Mouse (Mus musculus) intestine, embryonic 14.5 days (tissue): ENCODE results near the gene Mgat2. TPM values are rescaled to one million over a fixed set of nuclear protein-coding genes. Genes with fewer than 3 reads are reported as not detected.

ENCODE experiments used
- ATAC-seq: fragments of 200-750 bp; cut with Nextera tagmentation; replicated peaks from 2 replicates; pipeline ENCODE4 v1.8.0; 2017; ENCODE audit warnings: low read depth, moderate number of reproducible peaks, moderate TSS enrichment, moderate library complexity; ENCODE audit not compliant: low FRiP score, low TSS enrichment
- DNase-seq: peaks from one replicate; pipeline ENCODE4 v3.0.0-alpha.2; 2018; ENCODE audit warnings: low spot score
- H3K27ac ChIP-seq: fragments of 300-500 bp; sonication (generic); 2 replicates; pipeline ENCODE4 v1.5.1; 2014; ENCODE audit warnings: low read depth, mild to moderate bottlenecking, control low read depth
- H3K27me3 ChIP-seq: fragments of 300-500 bp; sonication (generic); replicated peaks from 2 replicates; pipeline ENCODE4 v1.6.1; 2014; ENCODE audit warnings: low read length, control low read depth; ENCODE audit not compliant: control insufficient read depth, insufficient read depth
- H3K36me3 ChIP-seq: fragments of 300-500 bp; sonication (generic); 2 replicates; pipeline ENCODE4 v1.6.1; 2014; ENCODE audit warnings: low read length, control low read depth; ENCODE audit not compliant: control insufficient read depth, insufficient read depth
- H3K4me1 ChIP-seq: fragments of 300-500 bp; sonication (generic); replicated peaks from 2 replicates; pipeline ENCODE4 v1.6.1; 2014; ENCODE audit warnings: low read length, control low read depth, mixed read lengths; ENCODE audit not compliant: control insufficient read depth, insufficient read depth
- H3K4me2 ChIP-seq: fragments of 300-500 bp; sonication (generic); 2 replicates; pipeline ENCODE4 v1.6.1; 2014; ENCODE audit warnings: low read length
- H3K4me3 ChIP-seq: fragments of 300-500 bp; sonication (generic); 2 replicates; pipeline ENCODE4 v1.5.1; 2014; ENCODE audit warnings: low read depth, low read length, control low read depth, mixed read lengths
- H3K9ac ChIP-seq: fragments of 300-500 bp; sonication (generic); 2 replicates; pipeline ENCODE4 v1.6.1; 2014; ENCODE audit warnings: mild to moderate bottlenecking, low read length
- H3K9me3 ChIP-seq: fragments of 300-500 bp; sonication (generic); 2 replicates; pipeline ENCODE4 v1.6.1; 2016; ENCODE audit warnings: low read length, control low read depth; ENCODE audit not compliant: control insufficient read depth
- WGBS: fragments of 180-500 bp; shearing (Covaris S2); extraction: QIAGEN DNeasy Blood & Tissue Kit; methylation state at CpG from one replicate; pipeline ENCODE4 v1.1.7; 2014; 5-methylcytosine and 5-hydroxymethylcytosine counted together
- polyA plus RNA-seq: library from polyadenylated mRNA; unstranded; fragments of >200 nt; fragmentation: Nextera tagmentation; extraction: Ambion mirVana; gene quantifications from 2 replicates; pipeline ENCODE4 v1.2.1, GENCODE M21; 2014

Mgat2 gene
- polyA plus RNA-seq, 1 experiment from 2014 or later = 49.4 TPM

DNA sequence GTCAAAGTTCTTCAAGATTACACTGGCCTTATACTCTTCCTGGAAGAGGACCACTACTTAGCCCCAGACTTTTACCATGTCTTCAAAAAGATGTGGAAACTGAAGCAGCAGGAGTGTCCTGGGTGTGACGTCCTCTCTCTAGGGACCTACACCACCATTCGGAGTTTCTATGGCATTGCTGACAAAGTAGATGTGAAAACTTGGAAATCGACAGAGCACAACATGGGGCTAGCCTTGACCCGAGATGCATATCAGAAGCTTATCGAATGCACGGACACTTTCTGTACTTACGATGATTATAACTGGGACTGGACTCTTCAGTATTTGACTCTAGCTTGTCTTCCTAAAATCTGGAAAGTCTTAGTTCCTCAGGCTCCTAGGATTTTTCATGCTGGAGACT is 1.4 kb downstream of the Mgat2 start:
- Histone ChIP-seq H3K27me3 (no peaks in the 10 kb centered on the region), H3K9me3 (no peaks in the 10 kb centered on the region), H3K4me2 (peak overlapping the region; percentile 89), H3K27ac (no peak overlapping the region), H3K4me1 (peaks cover 16% of the 10 kb centered on the region), H3K9ac (peak overlapping the region; percentile 81), H3K4me3 (peak overlapping the region; percentile 88), H3K36me3 (peaks cover 28% of the 10 kb centered on the region)
- DNase-seq (no peak), ATAC-seq (no peak)
- WGBS = 84% methylated on average over 7 of the region's 7 CpGs

DNA sequence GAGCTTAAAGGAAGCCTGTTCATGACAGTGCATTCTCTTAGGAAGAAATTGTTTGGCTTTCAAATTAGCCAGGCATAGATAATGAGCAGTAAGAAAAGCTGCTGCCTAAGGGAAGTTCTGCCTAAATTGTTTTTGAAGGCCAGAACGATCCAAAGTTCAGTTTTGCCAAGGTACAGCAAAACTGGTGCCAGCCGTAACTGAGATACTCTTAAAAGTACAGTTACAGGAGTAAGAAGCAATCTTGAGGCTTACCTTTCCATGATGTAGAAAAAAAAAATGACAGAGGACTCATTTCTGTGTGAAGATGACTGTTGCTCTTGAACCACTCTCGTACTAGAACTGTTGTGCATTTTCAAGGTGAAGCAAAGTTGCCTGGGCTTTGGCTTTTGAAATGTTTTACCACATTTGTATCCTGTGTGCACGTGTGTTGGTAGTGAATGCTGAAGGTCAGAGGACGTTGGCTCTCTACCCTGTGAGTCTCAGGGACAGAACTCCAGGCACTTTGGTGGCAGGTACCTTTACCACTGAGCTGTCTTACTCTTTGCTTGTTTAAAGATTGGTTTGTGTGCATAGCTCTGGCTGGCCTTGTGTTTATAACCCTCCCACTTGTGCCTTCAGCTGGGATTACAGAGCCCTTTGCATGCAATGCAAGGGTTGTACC is 3.0 kb downstream of the Mgat2 start:
- Histone ChIP-seq H3K4me3 (no peak overlapping the region), H3K4me2 (0 out of 2 replicates have a peak overlapping the region, but pooled peaks have one; percentile 1), H3K9ac (no peak overlapping the region), H3K36me3 (peaks cover 33% of the 10 kb centered on the region), H3K27ac (no peak overlapping the region), H3K4me1 (peaks cover 16% of the 10 kb centered on the region), H3K27me3 (no peaks in the 10 kb centered on the region), H3K9me3 (no peaks in the 10 kb centered on the region)
- WGBS = 68% methylated on average over 5 of the region's 5 CpGs
- ATAC-seq = no peak
- no peak for DNase-seq

DNA sequence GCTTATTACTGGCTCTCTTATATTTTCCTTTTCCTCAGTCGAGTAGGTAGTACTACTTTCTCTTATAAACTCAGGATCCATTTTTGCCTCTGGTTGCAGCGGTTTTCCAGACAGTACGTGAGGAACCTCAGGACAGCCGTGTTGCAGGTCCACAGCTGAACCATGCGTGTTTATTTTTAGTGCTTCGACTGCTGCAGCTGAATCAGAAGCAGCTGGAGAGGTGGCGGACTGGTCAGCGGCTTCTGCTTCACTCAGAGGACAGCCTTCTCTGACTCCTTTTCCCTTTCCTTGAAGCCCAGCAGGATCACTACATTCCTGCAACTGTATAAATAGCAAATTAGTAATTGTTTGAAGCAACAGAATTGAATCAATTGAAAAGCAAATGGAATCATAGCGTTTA is 6.1 kb downstream of the Mgat2 start:
- WGBS = 85% methylated on average over 9 of the region's 9 CpGs
- Histone ChIP-seq H3K9ac (no peak overlapping the region), H3K4me3 (no peak overlapping the region), H3K27me3 (no peaks in the 10 kb centered on the region), H3K9me3 (no peaks in the 10 kb centered on the region), H3K36me3 (peaks cover 34% of the 10 kb centered on the region), H3K27ac (no peak overlapping the region), H3K4me1 (peaks cover 14% of the 10 kb centered on the region), H3K4me2 (no peak overlapping the region)
- DNase-seq = no peak
- no peak for ATAC-seq

- DNase-seq = no peak
- 98% methylated on average over 1 of the region's 1 CpGs for WGBS
- Histone ChIP-seq H3K27me3 (no peaks in the 10 kb centered on the region), H3K27ac (no peak overlapping the region), H3K36me3 (peaks cover 34% of the 10 kb centered on the region), H3K9ac (no peak overlapping the region), H3K4me1 (peaks cover 9% of the 10 kb centered on the region), H3K4me2 (no peak overlapping the region), H3K4me3 (no peak overlapping the region), H3K9me3 (no peaks in the 10 kb centered on the region)
- ATAC-seq = no peak
These were observed 6.6 kb downstream of the Mgat2 start for GRCm38 (mm10) chr12:69190522-69190921.

DNA sequence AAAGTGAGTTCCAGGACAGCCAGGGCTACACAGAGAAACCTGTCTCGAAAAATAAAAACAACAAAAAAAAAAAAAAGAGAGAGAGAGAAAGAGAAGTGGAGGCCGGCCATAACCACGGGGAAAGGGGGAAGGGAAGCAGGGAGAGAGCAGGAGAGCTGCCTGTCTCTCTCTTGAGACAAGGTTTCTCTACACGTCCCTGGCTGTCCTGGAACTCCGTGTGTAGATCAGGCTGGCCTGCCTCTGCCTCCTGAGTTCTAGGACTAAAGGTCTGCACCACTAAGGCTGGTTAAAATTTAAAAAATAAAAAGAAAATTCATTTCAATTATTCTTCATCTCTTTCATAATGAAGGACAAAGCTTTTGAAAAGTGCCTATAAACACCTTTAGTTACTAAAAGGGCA is 7.4 kb downstream of the Mgat2 start:
- ATAC-seq = no peak
- 91% methylated on average over 5 of the region's 5 CpGs for WGBS
- H3K4me1 ChIP-seq = peaks cover 7% of the 10 kb centered on the region; the same call in 1 of the 2 replicates

DNA sequence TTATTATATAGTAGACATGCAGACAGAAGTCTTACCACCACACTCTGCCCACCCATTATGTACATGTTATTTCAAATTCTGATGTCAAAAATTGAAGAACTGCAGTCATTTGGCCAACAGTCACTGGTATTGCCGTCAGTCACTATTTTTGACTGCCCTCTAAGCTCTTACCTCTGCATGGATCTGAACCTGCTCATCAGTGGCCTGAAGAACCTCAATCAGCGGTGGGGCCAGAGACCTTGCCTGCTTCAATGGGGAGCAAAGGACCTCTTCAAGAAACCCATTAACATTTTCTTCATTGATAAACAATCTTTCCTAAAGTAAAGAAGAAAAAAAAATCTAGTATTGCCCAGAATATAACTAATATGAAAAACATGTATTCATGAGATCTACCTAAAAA is 8.7 kb downstream of the Mgat2 start:
- Histone ChIP-seq H3K9ac (no peak overlapping the region), H3K27me3 (no peaks in the 10 kb centered on the region), H3K27ac (no peak overlapping the region), H3K4me2 (no peak overlapping the region), H3K36me3 (peaks cover 31% of the 10 kb centered on the region), H3K4me1 (no peaks in the 10 kb centered on the region), H3K4me3 (no peak overlapping the region), H3K9me3 (no peaks in the 10 kb centered on the region)
- no peak for DNase-seq
- WGBS = 96% methylated on average over 2 of the region's 2 CpGs
- no peak for ATAC-seq

More for the DNA sequence above, 7.4 kb downstream of the Mgat2 start:
- Histone ChIP-seq H3K9ac (no peak overlapping the region), H3K4me2 (no peak overlapping the region), H3K27ac (no peak overlapping the region), H3K9me3 (no peaks in the 10 kb centered on the region), H3K4me3 (no peak overlapping the region), H3K27me3 (no peaks in the 10 kb centered on the region), H3K36me3 (peaks cover 34% of the 10 kb centered on the region)
- no peak for DNase-seq

DNA sequence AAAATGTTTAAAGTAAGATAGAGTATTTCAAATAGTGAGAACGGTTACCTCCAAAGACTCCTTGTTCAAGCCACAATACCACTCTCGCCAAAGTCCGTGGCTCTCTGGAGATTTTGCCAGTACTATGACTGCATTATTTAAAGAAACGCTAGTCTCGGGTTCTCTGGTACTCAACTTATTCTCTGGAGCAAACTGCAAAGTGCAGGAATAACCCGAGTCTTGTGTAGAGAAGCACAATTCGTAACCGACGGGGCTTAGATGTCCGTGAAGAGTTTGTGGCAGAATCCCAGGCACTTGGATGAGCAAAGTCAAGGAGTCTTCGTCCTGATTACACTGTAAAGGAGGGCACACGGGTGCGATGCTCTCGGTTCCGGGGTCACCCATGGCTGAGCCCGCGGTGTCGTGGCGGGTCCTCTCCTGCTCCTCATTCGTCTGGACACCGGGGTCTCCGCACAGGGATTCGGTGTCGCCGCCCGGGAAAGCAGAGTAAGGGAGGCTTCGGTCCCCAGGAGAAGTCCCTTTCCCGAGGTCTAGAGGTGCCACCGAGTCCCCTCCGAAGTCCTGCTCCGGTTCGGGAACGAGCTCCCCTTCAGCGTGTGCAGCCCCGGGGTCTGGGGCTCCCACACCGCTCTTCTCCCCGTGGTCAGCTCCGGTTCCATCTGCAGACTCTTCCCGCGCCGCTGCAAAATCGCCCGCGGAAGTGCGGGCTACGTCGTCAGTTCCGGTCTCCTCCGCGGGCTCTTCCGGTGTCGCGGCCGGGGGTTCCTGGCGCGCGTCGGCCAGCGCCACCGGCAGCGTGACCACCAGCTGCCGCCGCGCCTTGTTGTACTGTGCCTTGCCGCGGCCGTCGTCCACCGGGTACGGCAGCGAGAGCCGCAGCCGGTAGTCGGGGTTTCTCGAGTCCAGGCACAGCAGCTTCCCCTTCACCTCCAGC is 12.8 kb downstream of the Mgat2 start, which contains the start of gene Gm49383:
Gene Gm49383, minus strand, starts transcription at position 661 of the 934 bp plus-strand sequence.
- no peaks in the 10 kb centered on the region for H3K27me3 ChIP-seq
- H3K36me3 ChIP-seq = peaks cover 30% of the 10 kb centered on the region
- under 1% methylated on average over 75 of the region's 75 CpGs for WGBS
- peak within 1 kb of the TSS; percentile 84 for H3K9ac ChIP-seq
- peak within 1 kb of the TSS; percentile 98 for H3K4me3 ChIP-seq
- ATAC-seq (peak; percentile 74), DNase-seq (peak; percentile 86)
- H3K4me1 ChIP-seq = peaks cover 4% of the 10 kb centered on the region; the same call in 1 of the 2 replicates
- H3K27ac ChIP-seq = peak within 1 kb of the TSS; percentile 78
- H3K4me2 ChIP-seq = peak within 1 kb of the TSS; percentile 86
- H3K9me3 ChIP-seq = no peaks in the 10 kb centered on the region

DNA sequence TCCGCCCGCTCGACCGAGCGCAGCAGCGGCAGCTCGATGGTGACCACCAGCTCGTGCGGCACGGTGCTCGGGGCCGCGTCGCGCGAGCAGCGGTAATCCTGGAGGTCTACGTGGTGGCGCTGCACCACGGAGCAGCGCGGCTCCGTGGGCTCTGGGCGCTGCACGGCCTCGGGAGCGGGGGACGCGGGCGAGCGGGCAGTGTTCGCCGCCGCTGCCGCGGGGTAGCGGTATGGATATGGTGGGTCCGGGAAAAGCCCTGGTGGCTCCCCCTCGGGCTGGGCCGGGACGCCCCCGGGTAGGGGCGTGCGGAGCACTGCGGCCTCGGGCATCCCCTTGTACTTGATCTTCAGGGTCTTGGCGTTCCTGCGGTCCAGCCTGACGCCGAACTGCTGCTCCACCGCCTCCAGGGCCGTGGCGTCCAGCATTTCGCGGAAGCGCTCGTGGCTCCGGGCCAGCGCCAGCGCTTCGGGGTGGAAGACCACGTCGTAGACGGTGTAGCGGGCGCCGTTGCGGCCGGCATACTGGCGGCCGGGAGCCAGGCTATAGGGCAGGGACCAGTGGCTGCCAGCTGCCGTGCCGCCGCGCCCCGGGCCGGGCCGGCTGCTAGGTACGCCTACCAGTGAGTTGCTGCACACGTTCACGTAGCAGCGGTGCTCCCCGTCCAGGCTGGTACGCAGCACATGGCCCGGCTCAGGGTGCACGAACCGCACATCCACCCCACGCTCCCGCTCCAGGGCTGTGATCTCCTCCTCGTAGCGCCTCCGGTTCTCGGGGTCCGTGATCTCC is 13.6 kb downstream of the Mgat2 start:
- ATAC-seq (peak; percentile 68), DNase-seq (peak; percentile 85)
- peaks cover 4% of the 10 kb centered on the region; the same call in 1 of the 2 replicates for H3K4me1 ChIP-seq
- H3K4me2 ChIP-seq = peak overlapping the region; percentile 86
- under 1% methylated on average over 91 of the region's 94 CpGs for WGBS
- H3K36me3 ChIP-seq = peaks cover 30% of the 10 kb centered on the region
- H3K27ac ChIP-seq = peak overlapping the region; percentile 78
- H3K9ac ChIP-seq = peak overlapping the region; percentile 84
- H3K4me3 ChIP-seq = peak overlapping the region; percentile 98
- H3K9me3 ChIP-seq = no peaks in the 10 kb centered on the region
- H3K27me3 ChIP-seq = no peaks in the 10 kb centered on the region
